Comparison of ENCODE assay signal across 8 mouse cellular contexts in the genomic region with DNA sequence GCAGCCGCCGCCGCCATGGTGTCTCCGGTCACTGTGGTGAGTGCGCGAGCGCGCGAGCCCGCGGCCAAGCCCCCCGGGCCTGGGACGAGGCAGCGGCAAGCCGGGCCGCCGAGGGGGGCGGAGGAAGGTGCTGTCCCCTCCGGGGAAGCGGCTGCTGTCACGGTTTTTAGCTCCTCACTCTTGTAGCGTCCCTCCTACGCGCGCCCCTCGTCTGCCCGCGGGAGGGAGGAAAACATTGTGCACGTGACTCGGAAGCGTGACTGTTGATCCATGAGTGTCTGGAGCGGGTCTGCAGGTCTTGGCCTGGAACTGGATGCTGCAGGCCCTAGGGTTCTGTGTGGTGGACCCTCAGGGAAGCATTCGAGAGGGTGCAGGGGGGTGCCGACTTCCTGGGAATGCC. TPM values are rescaled to one million over a fixed set of nuclear protein-coding genes. Genes with fewer than 3 reads are reported as not detected.
A peak's percentile ranks its signal among the peaks of the same experiment; 100 is the strongest.
DNase-seq lines count a peak whose midpoint lies in the region; TF ChIP-seq lines count a peak whose summit lies in the region.

No protein-coding gene starts in this region.

- TF ChIP-seq CTCF in heart, adult 2 months (IDR thresholded peaks at IDR 0.05) = no peak
- no peak for TF ChIP-seq CTCF in liver, adult 2 months (IDR thresholded peaks at IDR 0.05; ENCODE audit: low read depth, low read length)

- peak; percentile 65 for DNase-seq in ovary, postnatal 36 days (ENCODE audit: low spot score)
- no peak for DNase-seq in ovary, postnatal 14 days (ENCODE audit: low spot score)
- DNase-seq in heart, adult 2 months = no peak
- peak; percentile 72 for DNase-seq in kidney, adult 9 months
- DNase-seq in liver, adult 2 months (ENCODE audit: extremely low read depth, low read depth, low spot score) = no peak
- no peak for DNase-seq in Muller cell, postnatal 12 days (ENCODE audit: inconsistent ontology term)

- peak overlapping the region; percentile 88 for H3K4me3 ChIP-seq in brown adipose tissue, adult 24 weeks (ENCODE audit: insufficient read depth, low read depth, low read length)
- peak overlapping the region; percentile 98 for H3K4me3 ChIP-seq in heart, adult 2 months
- peak overlapping the region; percentile 80 for H3K4me3 ChIP-seq in liver, adult 2 months (ENCODE audit: insufficient read depth, low read depth, low read length)
- peak overlapping the region; percentile 36 for H3K4me3 ChIP-seq in myocyte

- H3K79me2 ChIP-seq in heart, adult 2 months (replicated peaks; ENCODE audit: control insufficient read depth, insufficient read depth, low read length) = no peaks in the 10 kb centered on the region
- no peaks in the 10 kb centered on the region for H3K79me2 ChIP-seq in liver, adult 2 months (ENCODE audit: control insufficient read depth, insufficient read depth, low read length)
- H3K79me2 ChIP-seq in myocyte (ENCODE audit: control insufficient read depth, insufficient read depth) = no peaks in the 10 kb centered on the region

- peak overlapping the region; percentile 89 for H3K9ac ChIP-seq in heart, adult 2 months (ENCODE audit: low read depth, low read length)
- peak overlapping the region; percentile 88 for H3K9ac ChIP-seq in liver, adult 2 months (ENCODE audit: low read depth, low read length)

- no peak for TF ChIP-seq POLR2A in heart, adult 2 months (IDR thresholded peaks at IDR 0.05; ENCODE audit: insufficient read depth, low read depth, low read length)
- no peak for TF ChIP-seq POLR2A in liver, adult 2 months (IDR thresholded peaks at IDR 0.05; ENCODE audit: extremely low read depth, insufficient read depth, low read length)
- TF ChIP-seq POLR2A in myocyte (IDR thresholded peaks at IDR 0.05; ENCODE audit: insufficient read length, low read depth) = no peak

- peaks cover 24% of the 10 kb centered on the region for H3K4me1 ChIP-seq in brown adipose tissue, adult 24 weeks (ENCODE audit: control insufficient read depth, insufficient read depth, insufficient read length, low read length)
- peaks cover 14% of the 10 kb centered on the region for H3K4me1 ChIP-seq in heart, adult 2 months (ENCODE audit: control insufficient read depth, insufficient read depth, low read length)
- peaks cover 12% of the 10 kb centered on the region for H3K4me1 ChIP-seq in liver, adult 2 months (ENCODE audit: control insufficient read depth, insufficient read depth, low read length)

- peak overlapping the region; percentile 82 for H3K27ac ChIP-seq in brown adipose tissue, adult 24 weeks (replicated peaks; ENCODE audit: low read depth, low read length)
- peak overlapping the region; percentile 99 for H3K27ac ChIP-seq in heart, adult 2 months
- peak overlapping the region; percentile 64 for H3K27ac ChIP-seq in liver, adult 2 months (replicated peaks; ENCODE audit: insufficient read depth, low read depth, low read length)

- 0% methylated on average over 34 of the region's 34 CpGs for WGBS in heart, adult 2 months
- WGBS in liver, adult 2 months = under 1% methylated on average over 34 of the region's 34 CpGs

- H3K4me2 ChIP-seq in myocyte (ENCODE audit: low read depth) = peak overlapping the region; percentile 76

- peak overlapping the region; percentile 3 for H3ac ChIP-seq in myocyte (ENCODE audit: control insufficient read depth, insufficient read length)

- H3K36me3 ChIP-seq in heart, adult 2 months (ENCODE audit: control insufficient read depth, insufficient read depth, low read length) = no peaks in the 10 kb centered on the region; the same call in 1 of the 2 replicates
- H3K36me3 ChIP-seq in liver, adult 2 months (ENCODE audit: control insufficient read depth, insufficient read depth, low read length) = no peaks in the 10 kb centered on the region
- H3K36me3 ChIP-seq in myocyte (ENCODE audit: control insufficient read depth, insufficient read depth) = no peaks in the 10 kb centered on the region

- no peaks in the 10 kb centered on the region for H3K27me3 ChIP-seq in heart, adult 2 months (ENCODE audit: control insufficient read depth, insufficient read depth, low read length)
- no peaks in the 10 kb centered on the region for H3K27me3 ChIP-seq in liver, adult 2 months (ENCODE audit: control insufficient read depth, insufficient read depth, low read length)
- H3K27me3 ChIP-seq in myocyte (ENCODE audit: control insufficient read depth, insufficient read depth, insufficient read length) = no peaks in the 10 kb centered on the region

- intact Hi-C loops in heart, adult 2 months (cut with DNase I) = loop anchor here (2.0 kb wide), 1 partner anchor 30 kb away; no protein-coding TSS in a partner anchor

- no peak for TF ChIP-seq EP300 in heart, adult 2 months (IDR thresholded peaks at IDR 0.05; ENCODE audit: insufficient read depth, low read depth, low read length)

TF ChIP-seq in myocyte, 11 proteins besides CTCF, POLR2A, EP300 and RAD21:
- TF ChIP-seq TCF3 (IDR thresholded peaks at IDR 0.05; ENCODE audit: insufficient read length, low read depth) = no peak
- no peak for TF ChIP-seq E2F4 (IDR thresholded peaks at IDR 0.05; ENCODE audit: insufficient read depth)
- TF ChIP-seq POLR2AphosphoS2 (IDR thresholded peaks at IDR 0.05; ENCODE audit: insufficient read length, low read depth) = no peak
- TF ChIP-seq USF1 (IDR thresholded peaks at IDR 0.05; ENCODE audit: low read depth) = peak; percentile 79
- no peak for TF ChIP-seq REST (IDR thresholded peaks at IDR 0.05; ENCODE audit: insufficient read depth, insufficient read length)
- TF ChIP-seq CEBPB (IDR thresholded peaks at IDR 0.05; ENCODE audit: insufficient read depth, poor library complexity, severe bottlenecking) = no peak
TF ChIP-seq in myocyte: peak in this region for 1.

RNA-seq across cellular contexts. Expression of gene Tmem86a, which starts 0.4 kb away (rescaled TPM):
- polyA plus RNA-seq in brown adipose tissue, adult 24 weeks (2012; ENCODE audit: insufficient read depth, insufficient read length, missing spikeins) = 2.6 and 4.9 TPM in 2 replicates
- total RNA-seq in heart, adult 2 months (2021) = 10 to 100 TPM; 20.0 to 25.0 TPM
- 45.5 and 54.8 TPM in 2 replicates for polyA plus RNA-seq in heart, adult 2 months (2012; rRNA removed)
- total RNA-seq in liver, adult 2 months (2014; rRNA removed) = 5.7 and 7.0 TPM in 2 replicates
- 9.1 and 16.1 TPM in 2 replicates for polyA plus RNA-seq in liver, adult 2 months (2012; rRNA removed)
- polyA plus RNA-seq in myocyte (2012; fragmentation: generic; extraction: Trizol) = 28.6 TPM

RNA-seq across cellular contexts. Expression of gene Spty2d1, which starts 42.6 kb away (rescaled TPM):
- 6.4 TPM in 2 replicates for polyA plus RNA-seq in brown adipose tissue, adult 24 weeks (2012; ENCODE audit: insufficient read depth, insufficient read length, missing spikeins)
- total RNA-seq in heart, adult 2 months (2021) = 1 to 10 TPM; 6.9 to 8.5 TPM
- polyA plus RNA-seq in heart, adult 2 months (2012; rRNA removed) = 2.7 and 4.3 TPM in 2 replicates
- 7.5 and 7.6 TPM in 2 replicates for total RNA-seq in liver, adult 2 months (2014; rRNA removed)
- polyA plus RNA-seq in liver, adult 2 months (2012; rRNA removed) = 2.9 and 3.2 TPM in 2 replicates
- polyA plus RNA-seq in myocyte (2012; fragmentation: generic; extraction: Trizol) = 12.0 TPM

Comparison
In these comparisons a context has a peak if more than half of its experiments do, and no peak if none do; other contexts are left out.
1. DNase-seq: peak in ovary, postnatal 36 days (single experiment) and kidney, adult 9 months (single experiment); none in ovary, postnatal 14 days (single experiment), heart, adult 2 months (0 of 2), liver, adult 2 months (single experiment) and Muller cell, postnatal 12 days (single experiment).
2. H3K4me3 ChIP-seq: peak in every context shown above with its lines; median percentile 98 in heart, adult 2 months; 88 in brown adipose tissue, adult 24 weeks; 80 in liver, adult 2 months; 36 in myocyte.
3. Peak in every context shown above with its lines, with median percentiles within 50 percentile points of each other: H3K27ac ChIP-seq.